10 mouse cellular contexts compared by ENCODE assay signal in genomic region chr1:159889012-159889765, GRCm38 (mm10).
A peak's percentile ranks its signal among the peaks of the same experiment; 100 is the strongest.
DNase-seq lines count a peak whose midpoint lies in the region; ATAC-seq and TF ChIP-seq lines count a peak whose summit lies in the region.
"Had no signal": no experiment of that assay in that cellular context is flagged by ENCODE, and none has a peak within 500 bp of the region (broad histone marks: within the 10 kb centered on the region; RNA-seq: fewer than 3 reads in every experiment).

No protein-coding gene starts in this region.

- no peak for TF ChIP-seq POLR2A in embryonic fibroblast, embryonic 13.5 days (IDR thresholded peaks at IDR 0.05; ENCODE audit: low read depth, low read length)

- no peak for TF ChIP-seq CTCF in layer of hippocampus, adult 2 months (conservative IDR thresholded peaks at IDR 0.05)
- TF ChIP-seq CTCF in embryonic fibroblast, embryonic 13.5 days (IDR thresholded peaks at IDR 0.05; ENCODE audit: borderline replicate concordance, insufficient read depth, low read length) = no peak

- no peaks in the 10 kb centered on the region for H3K79me2 ChIP-seq in macrophage (ENCODE audit: inconsistent target)

- ATAC-seq in erythroblast, adult 5-6 weeks (replicated peaks; ENCODE audit: low FRiP score, poor library complexity, severe bottlenecking) = no peak

- no peak for DNase-seq in layer of hippocampus, adult 2 months (ENCODE audit: low spot score in 2 of 2)
- no peak for DNase-seq in layer of hippocampus, adult 9-11 months
- peak; percentile 92 for DNase-seq in NIH3T3 (ENCODE audit: low read depth)
- no peak for DNase-seq in kidney, postnatal 4 days
- no peak for DNase-seq in layer of hippocampus, postnatal 36 days

- H3K27ac ChIP-seq in layer of hippocampus, adult 2 months = peak overlapping the region; percentile 57; the same call in 1 of the 2 replicates
- peak overlapping the region; percentile 87 for H3K27ac ChIP-seq in embryonic fibroblast, embryonic 13.5 days (ENCODE audit: insufficient read depth, low read length)
- peak overlapping the region; percentile 54 for H3K27ac ChIP-seq in macrophage
- H3K27ac ChIP-seq: hindbrain, embryonic 15.5 days; limb, embryonic 12.5 days had no signal

- H3K4me3 ChIP-seq in layer of hippocampus, adult 2 months = no peak overlapping the region
- H3K4me3 ChIP-seq in embryonic fibroblast, embryonic 13.5 days (ENCODE audit: insufficient read depth, low read length) = no peak overlapping the region
- no peak overlapping the region for H3K4me3 ChIP-seq in macrophage (ENCODE audit: inconsistent target)
- H3K4me3 ChIP-seq: hindbrain, embryonic 15.5 days; limb, embryonic 12.5 days had no signal

- peaks cover 13% of the 10 kb centered on the region for H3K4me1 ChIP-seq in embryonic fibroblast, embryonic 13.5 days (ENCODE audit: control insufficient read depth, insufficient read depth, low read length)
- H3K4me1 ChIP-seq: hindbrain, embryonic 15.5 days; limb, embryonic 12.5 days had no signal

- H3K36me3 ChIP-seq in macrophage (ENCODE audit: inconsistent target) = no peaks in the 10 kb centered on the region
- H3K36me3 ChIP-seq: hindbrain, embryonic 15.5 days; limb, embryonic 12.5 days had no signal

- 32% methylated on average over 16 of the region's 17 CpGs for WGBS in macrophage (ENCODE audit: missing documents)
